Mouse (Mus musculus): Measurements from ENCODE around the gene Gm7257.

Gm7257 gene

GRCm38 (mm10) chr9:36431584-36431983, at the start of gene Gm7257:
Gm7257 (plus strand) TSS chr9:36431884.
- DNase-seq (ENCODE audit: low spot score in 2 of 2): no peak

- DNase-seq (ENCODE audit: low spot score in 2 of 2): no peak
Observed at GRCm38 (mm10) chr9:36402991-36403390, 28.7 kb upstream of the Gm7257 start.

GRCm38 (mm10) chr9:36435051-36435764, 3.5 kb downstream of the Gm7257 start:
- peak; percentile 25 to 43 for DNase-seq (ENCODE audit: low spot score in 2 of 2)

- DNase-seq (ENCODE audit: low spot score in 2 of 2): no peak
Observed at GRCm38 (mm10) chr9:36475338-36475737, 43.7 kb downstream of the Gm7257 start, which contains the start of gene Gm9513. Gm9513 (plus strand) TSS chr9:36475638.

All from urinary bladder, postnatal 36 days (tissue).